Mouse (Mus musculus) ovary, postnatal 10 days (tissue): ENCODE results near the gene Mfsd4b5.
A peak's percentile ranks its signal among the peaks of the same experiment; 100 is the strongest.
"Not testable (repeated sequence)": the region's sequence is repeated elsewhere in the genome, so short reads cannot be mapped to it uniquely, and the experiment has no call there.

Experiments
- DNase-seq: peaks from one replicate; pipeline ENCODE4 v3.0.0; 2022; ENCODE audit warnings: low spot score

The Mfsd4b5 gene

GRCm38 (mm10) chr10:39986466-39986865 lies at the start of gene Mfsd4b5:
Mfsd4b5 (minus strand) TSS chr10:39986646.
- DNase-seq: no peak

GRCm38 (mm10) chr10:40034956-40035355 lies 48.5 kb upstream of the Mfsd4b5 start:
- no peak for DNase-seq

- DNase-seq: no peak
Observed at GRCm38 (mm10) chr10:40032897-40033296, 46.5 kb upstream of the Mfsd4b5 start.

- no peak for DNase-seq
Observed at GRCm38 (mm10) chr10:40030716-40031115, 44.3 kb upstream of the Mfsd4b5 start.

- DNase-seq: no peak
Observed at GRCm38 (mm10) chr10:40029610-40030009, 43.2 kb upstream of the Mfsd4b5 start.

GRCm38 (mm10) chr10:40028091-40028490 lies 41.6 kb upstream of the Mfsd4b5 start:
- DNase-seq: no peak

GRCm38 (mm10) chr10:40026546-40026945 lies 40.1 kb upstream of the Mfsd4b5 start:
- no peak for DNase-seq

GRCm38 (mm10) chr10:40025560-40025959 lies 39.1 kb upstream of the Mfsd4b5 start:
- no peak for DNase-seq

- peak; percentile 52 for DNase-seq
Observed at GRCm38 (mm10) chr10:40024554-40025428, 38.3 kb upstream of the Mfsd4b5 start, which contains the start of gene Mfsd4b1. Mfsd4b1 (minus strand) TSS chr10:40025268.

GRCm38 (mm10) chr10:40020401-40020800 lies 34.0 kb upstream of the Mfsd4b5 start:
- DNase-seq: no peak

GRCm38 (mm10) chr10:40019492-40019891 lies 33.0 kb upstream of the Mfsd4b5 start:
- DNase-seq: no peak

GRCm38 (mm10) chr10:40018261-40018860 lies 31.9 kb upstream of the Mfsd4b5 start:
- no peak for DNase-seq

GRCm38 (mm10) chr10:40009591-40009990 lies 23.1 kb upstream of the Mfsd4b5 start:
- DNase-seq: no peak

GRCm38 (mm10) chr10:40008847-40009246 lies 22.4 kb upstream of the Mfsd4b5 start:
- DNase-seq: not testable (repeated sequence)

GRCm38 (mm10) chr10:40007953-40008352 lies 21.5 kb upstream of the Mfsd4b5 start:
- DNase-seq: no peak

- DNase-seq: no peak
Observed at GRCm38 (mm10) chr10:40006963-40007362, 20.5 kb upstream of the Mfsd4b5 start.

GRCm38 (mm10) chr10:40000746-40001145 lies 14.3 kb upstream of the Mfsd4b5 start:
- DNase-seq: no peak

GRCm38 (mm10) chr10:39991155-39991554 lies 4.7 kb upstream of the Mfsd4b5 start:
- no peak for DNase-seq

GRCm38 (mm10) chr10:39982604-39983003 lies 3.8 kb downstream of the Mfsd4b5 start:
- no peak for DNase-seq

GRCm38 (mm10) chr10:39978231-39978630 lies 8.2 kb downstream of the Mfsd4b5 start:
- DNase-seq: no peak

GRCm38 (mm10) chr10:39977346-39977745 lies 9.1 kb downstream of the Mfsd4b5 start:
- DNase-seq: no peak

- DNase-seq: no peak
Observed at GRCm38 (mm10) chr10:39975771-39976170, 10.7 kb downstream of the Mfsd4b5 start.

- DNase-seq: no peak
Observed at GRCm38 (mm10) chr10:39974982-39975381, 11.5 kb downstream of the Mfsd4b5 start.
